Mouse (Mus musculus) layer of hippocampus, adult 11-12 months (tissue): ENCODE measurements around the gene Gm43517.

Experiments
- DNase-seq: peaks from one replicate; pipeline ENCODE4 v3.0.0; 2022; ENCODE audit warnings: low spot score

Gm43517 gene

GRCm38 (mm10) chr12:49417963-49418362 lies 33.0 kb downstream of the Gm43517 start:
- no peak for DNase-seq
